Mouse (Mus musculus) forebrain, postnatal 0 days (tissue): ENCODE data around the gene Cct5. TPM values are rescaled to one million over a fixed set of nuclear protein-coding genes. Genes with fewer than 3 reads are reported as not detected.
A peak's percentile ranks its signal among the peaks of the same experiment; 100 is the strongest.

Source experiments
- ATAC-seq: fragments of 200-750 bp; cut with Nextera tagmentation; 2 replicates; pipeline ENCODE4 v1.8.0; 2017; ENCODE audit warnings: mild to moderate bottlenecking, moderate library complexity
- DNase-seq: peaks from one replicate; pipeline ENCODE4 v3.0.0-alpha.2; 2015
- H3K27ac ChIP-seq: fragments of 300-500 bp; sonication (generic); 2 replicates; pipeline ENCODE4 v1.5.1; 2014; ENCODE audit warnings: low read depth, mild to moderate bottlenecking, antibody characterized with exemption, low read length, moderate library complexity, mixed read lengths
- H3K27me3 ChIP-seq: fragments of 300-500 bp; sonication (generic); 2 replicates; pipeline ENCODE4 v1.6.1; 2014; ENCODE audit warnings: mild to moderate bottlenecking, low read length, mixed read lengths; ENCODE audit not compliant: insufficient read depth
- H3K36me3 ChIP-seq: fragments of 300-500 bp; sonication (generic); 2 replicates; pipeline ENCODE4 v1.6.1; 2014; ENCODE audit warnings: mild to moderate bottlenecking, moderate library complexity; ENCODE audit not compliant: insufficient read depth
- H3K4me1 ChIP-seq: fragments of 300-500 bp; sonication (generic); 2 replicates; pipeline ENCODE4 v1.6.1; 2014; ENCODE audit warnings: antibody characterized with exemption; ENCODE audit not compliant: insufficient read depth
- H3K4me2 ChIP-seq: fragments of 300-500 bp; sonication (generic); 2 replicates; pipeline ENCODE4 v1.6.1; 2014; ENCODE audit warnings: low read depth, mild to moderate bottlenecking, moderate library complexity
- H3K4me3 ChIP-seq: fragments of 300-500 bp; sonication (generic); 2 replicates; pipeline ENCODE4 v1.5.1; 2014; ENCODE audit warnings: low read depth, low read length, mixed read lengths
- H3K9ac ChIP-seq: fragments of 300-500 bp; sonication (generic); 2 replicates; pipeline ENCODE4 v1.6.1; 2014; ENCODE audit warnings: mild to moderate bottlenecking
- H3K9me3 ChIP-seq: fragments of 300-500 bp; sonication (generic); 2 replicates; pipeline ENCODE4 v1.6.1; 2016; ENCODE audit warnings: low read length
- CTCF ChIP-seq: sonication (generic); IDR thresholded peaks from 2 replicates; pipeline ENCODE4 v1.5.1; 2016; ENCODE audit warnings: antibody characterized with exemption, control low read depth, low read depth
- WGBS: fragments of 180-500 bp; shearing (Covaris S2); extraction: QIAGEN DNeasy Blood & Tissue Kit; methylation state at CpG from one replicate; pipeline ENCODE4 v1.1.7; 2014; 5-methylcytosine and 5-hydroxymethylcytosine counted together
- polyA plus RNA-seq: library from polyadenylated mRNA; unstranded; fragments of >200 nt; fragmentation: Nextera tagmentation; extraction: Ambion mirVana; gene quantifications from 2 replicates; pipeline ENCODE4 v1.2.1, GENCODE M21; 2015
- total RNA-seq: library from RNA; depleted of rRNA; stranded (reverse); fragments of >200 nt; gene quantifications from 2 replicates; pipeline ENCODE4 v1.2.3, GENCODE M21; 2014; rRNA removed

The Cct5 gene
- total RNA-seq = 409 and 464 TPM in 2 replicates
- 473 and 554 TPM in 2 replicates for polyA plus RNA-seq

- Histone ChIP-seq H3K4me1 (peaks cover 18% of the 10 kb centered on the region; the same call in 1 of the 2 replicates), H3K9ac (peak within 1 kb of the TSS; percentile 83), H3K36me3 (peaks cover 6% of the 10 kb centered on the region; the same call in 1 of the 2 replicates), H3K4me3 (peak within 1 kb of the TSS; percentile 85), H3K27ac (peak within 1 kb of the TSS; percentile 91), H3K9me3 (no peaks in the 10 kb centered on the region), H3K4me2 (peak within 1 kb of the TSS; percentile 91), H3K27me3 (no peaks in the 10 kb centered on the region)
- no peak for TF ChIP-seq CTCF
- WGBS = 1% methylated on average over 63 of the region's 63 CpGs
- ATAC-seq (peak; percentile 91), DNase-seq (peak; percentile 99)
Measured at GRCm38 (mm10) chr15:31601646-31602374, at the start of gene Cct5, which contains the start of gene Fam173b. Cct5 (minus strand) TSS chr15:31601804. Fam173b (plus strand) TSS chr15:31601852.

- ATAC-seq (no peak), DNase-seq (no peak)
- H3K4me1 ChIP-seq = no peaks in the 10 kb centered on the region
- no peak for TF ChIP-seq CTCF
- no peak overlapping the region for H3K9ac ChIP-seq
- H3K9me3 ChIP-seq = no peaks in the 10 kb centered on the region
- H3K4me3 ChIP-seq = no peak overlapping the region
- H3K27ac ChIP-seq = no peak overlapping the region
- no peaks in the 10 kb centered on the region for H3K27me3 ChIP-seq
- WGBS = 95% methylated on average over 7 of the region's 7 CpGs
- no peak overlapping the region for H3K4me2 ChIP-seq
- H3K36me3 ChIP-seq = no peaks in the 10 kb centered on the region
Measured at GRCm38 (mm10) chr15:31650821-31651220, 49.2 kb upstream of the Cct5 start.

GRCm38 (mm10) chr15:31649691-31650090 is 48.1 kb upstream of the Cct5 start:
- no peak overlapping the region for H3K27ac ChIP-seq
- no peaks in the 10 kb centered on the region for H3K9me3 ChIP-seq
- DNase-seq (no peak), ATAC-seq (no peak)
- no peak for TF ChIP-seq CTCF
- H3K4me3 ChIP-seq = no peak overlapping the region
- no peaks in the 10 kb centered on the region for H3K36me3 ChIP-seq
- no peak overlapping the region for H3K4me2 ChIP-seq
- H3K9ac ChIP-seq = no peak overlapping the region
- 93% methylated on average over 12 of the region's 12 CpGs for WGBS
- H3K27me3 ChIP-seq = no peaks in the 10 kb centered on the region
- H3K4me1 ChIP-seq = no peaks in the 10 kb centered on the region

- no peak for TF ChIP-seq CTCF
- 87% methylated on average over 8 of the region's 8 CpGs for WGBS
- Histone ChIP-seq H3K4me1 (no peaks in the 10 kb centered on the region), H3K27ac (no peak overlapping the region), H3K36me3 (no peaks in the 10 kb centered on the region), H3K4me3 (no peak overlapping the region), H3K27me3 (no peaks in the 10 kb centered on the region), H3K4me2 (no peak overlapping the region), H3K9me3 (no peaks in the 10 kb centered on the region), H3K9ac (no peak overlapping the region)
- no peak for DNase-seq
- no peak for ATAC-seq
Measured at GRCm38 (mm10) chr15:31647851-31648569, 46.4 kb upstream of the Cct5 start.

GRCm38 (mm10) chr15:31647225-31647624 is 45.6 kb upstream of the Cct5 start:
- H3K9me3 ChIP-seq = no peaks in the 10 kb centered on the region
- H3K27ac ChIP-seq = no peak overlapping the region
- no peak overlapping the region for H3K4me2 ChIP-seq
- no peak overlapping the region for H3K4me3 ChIP-seq
- 75% methylated on average over 6 of the region's 6 CpGs for WGBS
- H3K27me3 ChIP-seq = no peaks in the 10 kb centered on the region
- no peaks in the 10 kb centered on the region for H3K36me3 ChIP-seq
- TF ChIP-seq CTCF = no peak
- ATAC-seq = no peak
- no peak overlapping the region for H3K9ac ChIP-seq
- DNase-seq = no peak
- H3K4me1 ChIP-seq = no peaks in the 10 kb centered on the region

- no peak for ATAC-seq
- H3K9me3 ChIP-seq = no peaks in the 10 kb centered on the region
- 78% methylated on average over 9 of the region's 9 CpGs for WGBS
- no peaks in the 10 kb centered on the region for H3K27me3 ChIP-seq
- TF ChIP-seq CTCF = no peak
- H3K36me3 ChIP-seq = no peaks in the 10 kb centered on the region
- H3K4me3 ChIP-seq = no peak overlapping the region
- H3K27ac ChIP-seq = no peak overlapping the region
- no peaks in the 10 kb centered on the region for H3K4me1 ChIP-seq
- DNase-seq = no peak
- H3K9ac ChIP-seq = no peak overlapping the region
- H3K4me2 ChIP-seq = no peak overlapping the region
Measured at GRCm38 (mm10) chr15:31636091-31636595, 34.5 kb upstream of the Cct5 start.

GRCm38 (mm10) chr15:31634582-31634981 is 33.0 kb upstream of the Cct5 start:
- peak; percentile 90 for DNase-seq
- Histone ChIP-seq H3K27ac (no peak overlapping the region), H3K4me1 (no peaks in the 10 kb centered on the region), H3K27me3 (no peaks in the 10 kb centered on the region), H3K4me3 (no peak overlapping the region), H3K36me3 (no peaks in the 10 kb centered on the region), H3K9ac (no peak overlapping the region), H3K9me3 (no peaks in the 10 kb centered on the region), H3K4me2 (no peak overlapping the region)
- WGBS = 58% methylated on average over 6 of the region's 6 CpGs
- TF ChIP-seq CTCF = 0 out of 2 replicates have a peak, but pooled peaks have one; percentile 6
- peak; percentile 94 for ATAC-seq
